Mouse (Mus musculus) thymus, postnatal 14 days (tissue): ENCODE measurements at regions not wholly inside any gene's neighbourhood (a gene's known extent, or its start where the extent isn't known, plus 50 kb on each side); places are given as distances from the start of the nearest gene placed in this dataset.
A peak's percentile ranks its signal among the peaks of the same experiment; 100 is the strongest.

ENCODE experiments used
- DNase-seq: peaks from one replicate; pipeline ENCODE4 v3.0.0; 2021

DNA sequence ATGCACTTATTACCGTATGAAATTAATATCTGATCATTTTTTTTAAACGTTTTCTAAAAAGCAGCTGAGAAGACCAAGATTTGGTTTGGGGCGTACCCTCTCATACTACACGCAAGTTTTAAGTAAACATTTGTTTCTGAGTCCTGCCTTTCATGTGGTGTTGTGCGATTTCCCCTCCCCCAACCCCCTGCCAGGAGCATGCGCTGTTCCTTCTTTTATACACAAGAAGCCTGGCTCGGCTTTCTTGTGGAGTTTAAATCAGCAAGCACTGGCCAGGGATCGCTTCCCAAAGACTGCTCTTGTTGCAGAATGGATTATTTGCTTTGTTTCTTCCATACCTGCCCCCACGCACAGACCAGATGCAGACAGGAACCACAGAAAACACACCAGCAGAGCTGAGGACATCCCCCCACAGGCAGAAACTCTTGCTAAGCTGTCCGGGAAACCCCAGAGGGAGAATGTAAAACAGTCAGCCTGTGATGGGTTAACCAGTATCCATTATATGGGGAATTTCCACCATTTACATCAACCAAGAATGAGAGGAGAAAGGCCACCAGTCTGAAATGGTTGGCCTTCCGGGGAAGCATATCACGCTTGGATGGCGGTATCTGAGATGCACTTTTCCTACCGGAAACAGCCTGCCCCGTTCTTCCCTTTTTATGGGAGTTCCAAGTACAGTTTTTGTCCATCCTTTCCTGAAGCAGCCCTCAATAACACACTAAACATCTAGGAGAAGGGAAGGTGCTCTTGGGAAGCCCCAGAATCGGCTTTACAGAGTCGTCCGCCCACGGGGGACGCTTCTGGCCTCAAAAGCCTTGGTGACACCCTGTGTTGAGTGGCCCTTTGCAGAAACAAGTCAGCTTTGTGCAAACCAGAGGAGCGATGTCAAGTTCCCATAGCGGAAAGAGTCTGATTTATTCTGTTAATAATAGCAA lies 91.3 kb downstream of the Tomm20 start:
- DNase-seq: peak; percentile 74

DNA sequence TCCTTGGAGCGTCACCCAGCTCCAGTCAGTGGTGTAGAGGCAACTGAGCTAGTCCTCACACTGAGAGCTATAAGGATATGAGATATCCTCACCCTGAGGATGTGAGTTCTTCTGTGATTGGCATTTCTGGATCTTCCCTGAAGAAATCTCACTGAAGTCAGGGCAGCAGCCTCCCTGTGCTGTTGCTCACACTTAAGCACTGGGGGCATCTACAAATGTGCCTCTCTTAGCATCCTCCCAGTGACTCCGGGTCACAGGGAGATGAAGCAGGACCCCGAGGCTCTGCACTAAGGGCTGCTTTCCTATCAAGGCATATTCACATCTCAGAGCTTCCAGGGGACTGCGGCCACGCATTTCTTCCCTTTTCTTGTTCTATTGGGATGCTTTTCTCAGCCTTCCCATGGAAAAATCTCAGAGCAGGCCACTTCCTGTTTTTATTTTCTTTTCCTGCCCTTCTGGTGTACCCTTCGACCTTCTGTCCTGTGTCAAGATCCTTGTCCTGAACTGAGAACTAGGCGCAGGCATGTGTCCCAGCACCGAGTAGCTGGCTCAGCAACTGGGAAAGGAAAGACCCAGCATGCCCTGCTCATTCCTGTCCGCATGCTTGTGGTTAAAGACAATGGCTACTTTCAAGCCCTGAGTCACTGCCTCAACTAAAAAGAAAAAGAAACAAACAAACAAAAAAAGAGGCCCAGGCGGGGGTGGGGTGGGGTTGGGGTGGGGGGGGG lies 92.8 kb downstream of the Tomm20 start:
- DNase-seq: no peak

DNA sequence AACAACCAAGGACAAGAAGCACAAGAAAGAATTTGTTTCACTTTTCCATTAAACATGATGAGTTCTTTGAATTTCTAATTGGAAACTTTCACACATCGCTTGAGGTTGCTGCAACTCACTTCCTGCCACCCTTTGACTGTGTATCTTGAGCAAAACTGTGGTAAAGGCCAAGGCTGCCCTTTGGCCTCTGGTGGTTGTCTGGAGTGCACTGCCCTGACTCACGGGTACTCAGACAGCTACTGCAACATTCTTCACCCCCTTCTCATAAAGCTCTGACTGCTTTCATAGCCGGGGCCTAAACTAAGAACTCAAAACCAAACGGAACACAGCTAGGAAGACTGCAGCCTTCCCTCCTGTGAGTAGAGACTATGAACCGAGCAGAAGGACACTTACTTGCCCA lies 93.5 kb downstream of the Tomm20 start:
- no peak for DNase-seq

DNA sequence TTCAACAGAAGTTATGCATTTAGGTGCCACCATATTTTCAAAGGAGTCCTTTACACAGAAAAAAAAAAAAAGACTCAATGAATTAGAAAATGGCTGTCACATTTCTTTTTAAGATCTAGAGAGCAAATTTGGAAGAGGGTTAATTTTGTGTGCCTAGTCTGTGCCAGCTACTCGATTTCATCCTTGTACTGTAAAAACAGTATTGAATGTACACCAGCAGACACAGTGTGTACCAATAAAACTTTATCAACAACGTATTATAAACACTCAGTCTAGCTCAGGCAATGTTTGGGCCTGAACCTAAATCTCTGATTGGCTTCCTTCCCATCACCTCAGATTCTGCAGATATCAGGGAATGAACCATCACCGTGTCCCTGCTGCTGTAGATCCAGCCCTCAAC lies 93.9 kb downstream of the Tomm20 start:
- no peak for DNase-seq

DNA sequence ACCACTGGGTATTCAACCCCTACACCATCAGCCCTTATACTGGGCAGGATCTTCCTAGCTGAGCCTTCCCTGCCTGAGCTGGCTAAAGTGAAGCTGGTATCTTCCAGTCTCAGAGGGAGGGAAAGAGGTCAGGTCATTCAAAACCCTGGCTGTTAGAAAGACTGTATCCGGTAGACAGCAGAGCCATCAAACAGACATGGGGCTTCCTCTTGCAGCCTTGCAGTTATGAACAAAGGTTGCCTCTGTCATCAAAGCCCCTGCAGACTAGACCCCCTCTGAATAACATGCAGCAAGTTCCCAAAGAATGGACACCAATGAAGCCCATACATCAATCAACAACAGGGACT lies 95.5 kb downstream of the Tomm20 start:
- peak; percentile 43 for DNase-seq

DNA sequence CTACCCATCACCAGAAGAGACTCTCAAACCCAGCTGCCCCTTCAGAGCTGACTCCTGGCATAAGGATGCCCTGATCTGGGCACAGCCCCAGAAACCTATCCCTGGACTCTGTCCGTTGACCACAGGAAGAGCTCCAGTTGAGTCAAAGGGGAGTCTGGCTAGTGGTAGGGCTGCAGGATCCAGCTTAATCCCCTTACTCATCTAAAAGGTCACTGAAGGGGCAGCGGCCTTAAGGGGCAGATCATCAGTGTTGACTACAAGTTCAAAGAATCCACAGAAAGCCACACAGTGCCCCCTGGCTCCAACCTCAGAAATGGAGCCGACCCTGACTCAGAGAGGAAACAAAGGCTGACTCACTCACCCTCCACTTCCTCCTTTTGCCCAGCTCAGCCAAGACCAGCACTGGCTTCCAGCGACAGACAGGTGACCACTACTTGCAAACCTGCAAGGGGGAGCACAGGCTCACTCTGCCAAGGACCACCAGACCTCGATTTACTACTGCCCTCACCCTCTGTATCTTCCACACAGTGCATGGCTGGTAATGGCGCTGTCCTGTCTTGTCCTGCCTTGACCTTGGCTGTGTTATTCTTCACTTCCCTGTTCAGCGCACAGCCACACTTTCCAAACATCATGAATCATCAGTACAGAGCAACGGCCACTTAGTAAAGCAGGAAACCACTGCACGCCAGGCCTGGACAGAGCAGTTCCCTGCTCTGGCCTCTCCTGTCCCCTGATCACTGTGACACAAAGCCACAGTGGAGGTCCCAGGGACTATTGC lies 96.0 kb downstream of the Tomm20 start:
- peak; percentile 66 for DNase-seq

DNA sequence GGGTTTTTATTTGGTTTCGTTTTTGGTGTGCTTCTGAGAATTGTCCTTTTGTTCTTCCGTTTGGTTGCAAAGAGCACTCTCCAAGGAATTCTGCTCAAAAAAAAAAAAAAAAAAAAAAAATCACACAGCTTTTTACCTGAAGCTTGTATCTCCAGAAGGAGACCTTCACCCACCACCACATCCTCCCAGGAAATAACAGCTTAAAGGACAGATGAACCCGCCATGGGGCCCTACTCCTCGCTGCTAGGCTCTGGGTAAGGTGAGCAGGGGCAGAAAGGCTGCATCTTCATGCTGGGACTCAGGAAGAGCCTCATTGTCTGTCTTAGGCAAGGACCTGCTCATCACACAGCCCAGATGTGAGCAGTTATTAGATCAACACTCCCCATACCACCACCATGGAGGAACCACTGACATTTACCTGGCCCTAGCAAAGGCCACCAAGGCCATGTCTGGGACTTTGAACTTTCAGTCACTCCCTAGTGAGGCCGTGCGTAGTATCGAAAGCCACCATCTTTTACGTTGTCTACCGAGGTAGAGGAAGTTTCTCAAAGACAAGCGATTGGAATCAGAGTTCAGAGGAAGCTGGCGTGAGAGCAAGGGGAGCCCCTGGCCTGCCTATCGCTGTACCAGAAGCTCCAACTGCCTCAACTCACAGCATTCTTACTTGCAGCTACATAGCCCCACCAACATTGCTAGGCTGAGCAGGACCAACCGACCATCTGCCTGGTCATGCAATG lies 97.1 kb downstream of the Tomm20 start:
- peak; percentile 68 for DNase-seq

DNA sequence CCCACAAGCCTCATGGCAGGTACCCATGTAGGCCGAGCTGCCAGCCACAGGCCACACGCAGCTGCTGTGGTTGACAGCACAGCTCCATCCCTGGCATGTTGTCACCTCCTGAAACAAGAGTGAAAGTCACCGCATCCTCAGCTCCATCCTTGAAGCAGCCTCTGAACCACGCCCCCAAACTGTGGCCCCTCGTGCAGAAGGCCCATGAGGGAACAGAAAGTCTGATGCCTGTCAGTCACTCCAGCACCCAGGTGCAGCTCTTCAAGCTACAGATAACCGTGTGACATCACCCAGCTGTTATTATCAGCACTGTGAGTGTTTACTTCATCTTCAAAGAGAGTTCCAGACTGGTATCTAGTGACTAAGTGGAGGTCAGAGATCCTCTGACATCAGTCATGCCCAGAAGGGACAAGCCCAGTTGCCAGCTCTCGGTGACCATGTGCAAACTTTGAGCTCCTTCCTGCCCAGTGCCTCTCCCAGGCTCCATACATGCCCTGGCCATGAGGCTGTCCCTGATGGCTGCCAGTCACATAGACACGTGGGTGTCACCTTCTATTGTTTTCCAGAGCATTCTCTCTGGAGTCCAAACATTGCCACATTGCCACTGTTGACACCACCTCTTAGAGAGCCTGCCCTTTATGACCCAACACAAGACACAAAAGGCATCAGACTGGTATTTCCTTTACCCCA lies 97.8 kb downstream of the Tomm20 start:
- DNase-seq: peak; percentile 95

DNA sequence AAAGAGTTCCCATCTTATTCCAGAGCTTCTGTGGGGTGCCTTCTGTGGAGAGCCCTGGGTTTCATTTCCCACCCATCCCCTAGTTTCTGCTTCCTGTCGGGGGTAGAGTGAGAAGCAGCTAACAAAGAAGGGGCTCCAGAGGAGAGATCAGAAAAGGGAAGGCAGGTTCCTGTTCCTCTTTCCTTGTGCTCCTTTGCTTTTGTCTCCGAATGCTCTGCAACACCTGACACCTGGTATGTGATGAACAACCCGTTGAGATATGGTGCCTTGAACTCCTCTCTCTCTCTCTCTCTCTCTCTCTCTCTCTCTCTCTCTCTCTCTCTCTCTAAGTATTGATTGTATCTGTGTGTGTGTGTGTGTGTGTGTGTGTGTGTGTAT lies 99.5 kb downstream of the Tomm20 start:
- peak; percentile 59 for DNase-seq

DNA sequence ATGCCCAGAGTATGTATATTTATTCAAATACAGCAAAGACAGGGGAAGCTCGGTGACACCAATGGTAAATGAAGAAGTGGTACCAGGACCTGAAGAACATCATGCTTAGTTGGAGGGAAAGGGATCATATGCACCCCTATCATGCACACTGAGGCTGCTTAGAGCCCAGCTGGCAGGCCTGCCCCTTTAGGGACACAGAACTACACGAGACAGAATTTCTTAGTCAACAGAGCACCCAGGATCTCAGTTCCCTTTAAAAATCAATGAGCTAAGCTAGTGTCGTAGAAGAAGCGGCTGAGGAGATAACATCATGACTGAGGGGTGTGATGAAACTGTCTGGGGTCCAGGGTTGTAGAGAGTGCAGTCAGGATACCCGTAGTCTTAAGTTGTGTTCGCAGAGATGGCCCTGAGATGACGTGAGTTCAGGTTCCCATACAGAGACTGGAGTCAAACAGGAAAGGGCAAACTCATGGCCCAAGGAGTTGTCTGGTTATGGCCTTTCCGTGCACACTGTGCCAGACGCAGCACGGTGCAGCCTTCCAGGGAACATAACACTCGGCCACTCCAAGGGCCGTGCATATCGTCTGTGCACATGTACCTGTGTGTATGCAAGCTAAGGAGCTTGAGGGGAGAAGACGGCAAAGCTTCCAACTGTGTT lies 100.0 kb downstream of the Tomm20 start:
- no peak for DNase-seq

DNA sequence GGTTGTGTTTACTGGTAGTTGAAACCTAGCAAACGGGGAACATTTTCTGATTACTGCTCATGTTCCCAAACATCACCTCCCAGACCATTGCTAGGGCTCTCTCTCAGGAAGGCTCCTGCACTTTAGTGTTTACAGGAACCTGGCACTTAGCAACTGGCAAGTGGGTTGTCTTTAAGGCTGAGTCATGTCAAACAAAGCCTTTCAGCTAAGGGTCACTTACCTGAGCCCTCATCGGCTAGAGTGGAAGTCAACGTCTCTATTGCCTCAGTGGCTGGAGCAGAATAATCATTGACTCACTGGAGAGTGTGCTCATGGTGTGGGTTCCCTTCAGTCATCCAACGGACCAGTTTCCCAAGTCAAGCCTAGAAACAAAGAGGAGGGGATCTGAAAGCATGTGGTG lies 101.0 kb downstream of the Tomm20 start:
- DNase-seq: no peak

DNA sequence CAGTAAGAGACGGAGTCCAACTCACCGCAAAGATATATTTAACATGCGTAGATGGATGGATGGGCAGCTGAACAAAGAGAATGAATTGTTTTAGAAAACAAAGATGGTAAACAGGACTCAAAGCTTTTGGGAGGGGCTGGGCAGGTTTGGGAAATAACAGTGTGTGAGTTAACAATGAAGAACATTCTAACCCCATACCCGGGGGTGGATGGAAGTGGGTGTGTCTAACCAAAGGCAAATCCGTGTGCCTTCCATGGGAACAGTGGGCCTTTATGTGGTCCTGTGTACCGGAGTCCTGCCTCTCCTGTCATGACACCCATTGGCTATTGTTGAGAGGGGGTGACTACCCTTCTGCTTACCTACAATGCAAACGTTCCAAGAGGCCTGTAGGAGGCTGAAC lies 104.5 kb downstream of the Tomm20 start:
- DNase-seq: no peak

DNA sequence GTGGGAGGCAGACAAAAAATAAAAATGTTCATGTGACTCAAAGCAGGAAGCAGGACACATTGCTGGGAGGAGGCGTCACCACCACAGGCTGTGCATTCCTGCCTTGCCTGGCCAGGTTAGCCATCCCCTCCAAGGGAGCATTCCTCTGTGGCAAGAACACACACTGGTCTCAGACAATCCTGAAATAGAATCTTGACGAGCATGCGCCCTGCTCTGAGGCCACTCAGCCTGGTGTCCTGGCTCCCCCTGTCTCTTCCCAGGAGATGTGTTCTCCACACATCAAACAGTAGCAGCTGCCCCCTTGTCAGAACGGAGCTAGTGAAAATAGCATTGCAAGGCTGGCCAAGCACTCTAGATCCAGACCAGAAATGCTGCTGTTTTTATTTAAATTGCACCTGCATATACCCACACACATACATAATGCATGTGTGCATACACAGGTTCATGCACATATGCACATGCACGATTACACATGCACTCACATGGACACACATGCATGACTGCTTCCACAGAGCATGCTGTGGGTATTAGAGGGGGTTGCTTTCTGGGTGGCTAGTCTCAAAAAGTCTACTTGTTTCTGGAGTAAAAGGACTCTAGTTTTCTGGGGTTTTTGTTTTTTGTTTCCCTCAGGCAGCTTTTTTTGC lies 105.8 kb downstream of the Tomm20 start:
- peak; percentile 41 for DNase-seq

DNA sequence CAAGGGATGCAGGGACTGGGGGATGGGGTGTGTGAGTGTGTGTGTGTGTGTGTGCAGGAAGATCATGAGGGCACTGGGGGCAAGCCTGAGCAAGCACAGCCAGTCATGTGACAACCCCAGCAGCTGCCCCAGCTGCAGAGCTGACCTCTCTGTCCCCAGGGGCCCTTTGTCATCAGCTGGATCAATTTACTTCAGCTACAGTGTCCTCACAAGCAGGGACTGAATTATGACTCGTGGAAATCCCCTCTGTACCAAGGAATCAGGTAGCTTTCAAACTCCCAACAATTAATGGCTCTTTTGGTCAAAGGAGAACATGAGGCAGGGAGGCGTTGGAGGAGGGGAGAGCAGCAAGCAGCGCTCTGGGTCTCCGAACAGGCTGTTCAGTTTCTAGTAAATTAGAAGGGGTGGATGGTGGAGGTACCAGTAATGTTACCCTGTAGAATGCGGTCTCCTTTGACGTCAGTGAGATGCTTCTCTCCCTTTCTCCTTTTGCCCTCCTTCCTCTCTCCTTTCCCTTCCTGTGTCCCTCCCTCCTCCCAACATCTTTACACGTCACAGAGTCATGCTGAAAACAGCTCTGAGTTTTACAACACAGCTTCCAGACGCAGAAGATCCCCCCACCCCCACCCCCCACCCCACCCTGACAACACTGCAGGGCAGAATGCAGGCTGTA lies 106.5 kb downstream of the Tomm20 start:
- DNase-seq: no peak

DNA sequence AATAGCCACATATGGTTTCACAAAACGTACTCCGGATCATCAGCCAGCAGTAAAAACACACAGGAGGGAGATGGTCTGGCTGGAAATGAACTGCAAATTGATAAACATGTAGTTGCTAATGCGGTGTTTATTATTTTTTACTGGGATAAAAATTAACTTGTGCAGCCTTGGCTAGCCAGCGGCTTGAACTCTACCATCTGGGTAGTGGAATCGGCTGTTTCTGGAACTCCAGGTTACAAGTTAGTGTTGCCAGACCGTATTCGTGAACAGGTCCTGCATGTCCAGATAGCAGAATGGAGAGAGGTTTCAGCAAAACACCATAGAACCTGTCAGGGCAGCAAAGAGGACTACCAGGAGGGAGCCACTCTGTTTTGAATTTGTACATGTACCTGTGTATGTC lies 107.4 kb downstream of the Tomm20 start:
- no peak for DNase-seq

DNA sequence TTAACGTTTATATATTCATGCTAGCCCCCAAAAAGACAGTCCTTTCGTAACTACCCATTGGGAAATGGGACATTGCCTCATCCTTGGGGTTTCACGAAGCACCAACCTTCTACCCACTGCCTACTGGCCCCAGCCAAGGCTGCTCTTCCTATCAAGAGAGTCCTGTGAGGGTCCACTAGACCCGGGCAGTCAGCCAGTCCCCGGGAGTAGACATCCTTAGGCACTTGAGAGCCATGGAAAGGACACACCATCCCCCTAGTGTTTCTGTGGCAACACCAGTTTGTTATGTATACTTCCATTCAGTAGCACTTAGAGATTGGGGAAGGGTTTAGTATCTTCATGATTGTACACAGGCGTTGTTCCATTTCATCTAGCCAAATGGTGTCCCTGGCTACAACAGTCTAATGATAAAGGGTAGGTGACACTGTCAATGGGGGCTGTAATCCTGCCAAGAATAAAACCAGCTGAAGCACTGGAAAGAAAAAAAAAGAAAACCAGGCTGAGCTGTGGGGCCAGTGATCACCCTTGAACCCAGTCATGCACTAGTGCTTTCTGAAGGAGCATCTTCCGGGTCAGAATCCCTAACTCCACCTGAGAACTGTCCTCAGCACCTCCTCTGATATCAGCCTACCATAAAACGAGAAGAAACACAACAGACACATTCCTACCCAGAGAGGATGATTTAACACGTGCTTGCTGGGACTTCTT lies 108.2 kb downstream of the Tomm20 start:
- DNase-seq: no peak

DNA sequence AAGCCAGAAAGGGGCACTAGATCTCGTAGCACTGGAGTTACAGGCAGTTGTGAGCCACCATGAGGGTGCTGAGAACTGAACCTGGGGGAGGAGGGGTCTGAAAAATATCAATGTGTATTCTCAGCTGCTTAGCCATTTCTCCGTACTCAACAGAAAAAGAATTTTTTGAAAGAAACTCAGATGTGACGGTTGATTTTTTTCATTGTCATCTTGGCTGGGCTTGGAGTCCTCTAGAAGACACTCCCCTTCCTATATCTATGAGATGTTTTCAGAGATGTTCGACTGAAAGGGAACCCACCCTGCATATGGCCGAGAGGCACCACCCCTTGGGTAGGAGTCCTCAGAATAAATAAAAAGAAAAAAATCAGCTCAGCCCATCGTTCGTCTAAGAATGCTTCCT lies 110.1 kb downstream of the Tomm20 start:
- DNase-seq: no peak

DNA sequence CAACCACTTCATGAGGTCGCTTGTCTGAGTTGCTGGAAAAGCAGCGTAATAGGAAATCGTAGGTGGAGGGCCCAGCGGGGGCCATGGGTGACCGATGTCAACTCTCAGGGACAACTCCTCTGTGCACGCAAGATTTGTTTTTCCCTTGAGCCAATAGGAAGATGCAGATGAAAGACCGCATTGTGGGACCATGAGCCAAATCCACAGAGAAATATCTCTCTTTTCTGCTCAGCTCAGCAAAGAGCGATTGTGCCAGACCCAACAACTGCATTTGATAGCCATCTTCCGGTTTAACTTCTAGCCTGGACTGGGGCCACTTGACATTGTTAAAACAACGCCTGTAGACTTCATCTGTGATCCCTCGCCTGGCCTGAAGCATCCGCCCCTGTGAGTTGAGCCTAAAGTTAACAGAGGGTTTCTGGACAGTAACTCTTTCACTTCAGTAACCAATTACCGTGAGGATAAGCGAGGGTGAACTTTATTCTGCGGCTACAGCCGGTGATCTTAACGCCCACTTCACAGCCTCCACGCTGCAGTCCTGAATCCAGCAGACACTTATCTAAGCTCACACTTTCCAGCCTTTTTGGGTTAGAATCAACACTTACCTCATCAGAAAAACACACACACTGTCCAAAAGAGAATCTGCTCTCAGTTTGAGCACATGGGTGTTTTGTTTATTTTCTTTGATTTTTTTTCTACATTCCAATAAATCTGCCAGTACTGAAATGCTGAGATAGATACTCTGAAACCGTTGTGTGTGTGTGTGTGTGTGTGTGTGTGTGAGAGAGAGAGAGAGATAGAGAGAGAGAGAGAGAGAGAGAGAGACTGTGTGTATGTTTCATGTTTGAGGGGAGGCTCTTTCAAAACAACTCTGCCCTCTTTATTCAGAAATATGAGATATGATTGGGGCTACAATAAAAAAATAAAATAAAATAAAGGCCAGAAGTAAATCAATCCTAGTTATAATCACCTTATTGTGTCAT lies 111.9 kb downstream of the Tomm20 start:
- no peak for DNase-seq

DNA sequence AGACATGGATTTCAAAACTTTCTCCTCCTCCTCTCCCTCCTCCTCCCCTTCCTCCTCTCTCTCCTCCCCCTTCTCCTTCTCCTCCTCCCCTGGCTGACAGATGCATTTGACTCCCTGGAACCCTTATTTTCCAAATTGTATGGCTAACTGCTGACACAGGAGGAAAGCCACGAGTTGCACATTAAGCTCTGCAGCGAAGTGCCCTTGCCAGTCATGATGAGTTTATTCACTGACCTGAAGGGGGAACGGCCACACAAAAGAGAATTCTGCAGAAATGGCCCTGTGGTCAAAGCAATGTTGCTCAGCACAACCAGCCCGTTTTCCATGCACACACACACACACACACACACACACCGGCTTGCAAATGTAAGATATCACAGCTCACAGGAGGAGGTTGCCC lies 112.6 kb downstream of the Tomm20 start:
- no peak for DNase-seq
